Comparison of ENCODE assay signal across 1 mouse cellular context in the genomic region with DNA sequence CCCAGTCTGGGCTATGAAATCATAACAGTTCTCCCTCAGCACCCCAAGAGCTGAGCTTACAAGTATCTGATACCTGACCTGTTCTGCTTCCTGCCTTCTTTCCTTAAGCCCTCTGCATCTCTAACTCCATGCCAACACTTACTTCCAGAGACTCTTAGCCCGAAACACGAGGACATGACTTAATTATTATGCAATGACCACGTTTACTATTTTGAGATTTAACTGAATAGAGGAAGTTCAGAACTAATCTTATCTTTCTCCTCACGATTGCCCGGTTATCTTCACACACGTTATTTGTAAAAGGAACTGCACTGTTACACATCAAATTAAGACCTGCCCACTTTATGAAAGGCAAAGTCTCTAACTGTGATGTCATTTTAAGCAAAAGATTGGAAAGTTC.
TF ChIP-seq lines count a peak whose summit lies in the region.

No protein-coding gene starts in this region.

TF ChIP-seq in MEL, 35 proteins besides CTCF, POLR2A, EP300 and RAD21 (continued from another document):
- no peak for TF ChIP-seq SMC3 (IDR thresholded peaks at IDR 0.05; ENCODE audit: low read depth, low read length)
- peak; percentile 78 for TF ChIP-seq SIN3A (IDR thresholded peaks at IDR 0.05; ENCODE audit: low read length)
- peak; percentile 66; the same call in 1 of the 2 replicates for TF ChIP-seq MEF2A (IDR thresholded peaks at IDR 0.05; ENCODE audit: extremely low read depth, insufficient replicate concordance, low read depth, low read length, poor library complexity, severe bottlenecking)
- TF ChIP-seq HCFC1 (IDR thresholded peaks at IDR 0.05; ENCODE audit: low read depth, low read length) = no peak
- TF ChIP-seq GABPA (IDR thresholded peaks at IDR 0.05; ENCODE audit: low read depth, low read length) = no peak
- TF ChIP-seq USF1 (IDR thresholded peaks at IDR 0.05; ENCODE audit: low read depth, low read length) = no peak
- TF ChIP-seq USF2 (IDR thresholded peaks at IDR 0.05; ENCODE audit: borderline replicate concordance in 1 of 2, insufficient read depth in 1 of 2, low read depth in 1 of 2, low read length in 2 of 2) = no peak
- TF ChIP-seq MAFK (IDR thresholded peaks at IDR 0.05; ENCODE audit: borderline replicate concordance, low read depth, low read length) = peak; percentile 9; the same call in 1 of the 2 replicates
- TF ChIP-seq GATA1 (IDR thresholded peaks at IDR 0.05; ENCODE audit: low read depth, low read length) = peak; percentile 96
- TF ChIP-seq NELFE (IDR thresholded peaks at IDR 0.05; ENCODE audit: low read depth, low read length) = no peak
- TF ChIP-seq ZC3H11A (IDR thresholded peaks at IDR 0.05; ENCODE audit: low read depth, low read length) = no peak
- TF ChIP-seq MAX (IDR thresholded peaks at IDR 0.05; ENCODE audit: low read length) = no peak; the same call in 1 of the 2 replicates
- TF ChIP-seq MAZ (IDR thresholded peaks at IDR 0.05; ENCODE audit: low read depth, low read length) = no peak
- no peak for TF ChIP-seq TBP (IDR thresholded peaks at IDR 0.05; ENCODE audit: low read depth, low read length)
- TF ChIP-seq JUND (IDR thresholded peaks at IDR 0.05; ENCODE audit: low read depth, low read length) = no peak
- peak; percentile 62; the same call in 1 of the 2 replicates for TF ChIP-seq MYC (IDR thresholded peaks at IDR 0.05; ENCODE audit: low read depth, low read length)
- TF ChIP-seq TAL1 (IDR thresholded peaks at IDR 0.05; ENCODE audit: low read length) = no peak
- no peak for TF ChIP-seq ZNF384 (IDR thresholded peaks at IDR 0.05; ENCODE audit: low read depth, low read length)
- TF ChIP-seq ETS1 (IDR thresholded peaks at IDR 0.05; ENCODE audit: low read depth, low read length) = peak; percentile 93
- TF ChIP-seq ZMIZ1 (IDR thresholded peaks at IDR 0.05; ENCODE audit: low read depth, low read length) = no peak
- TF ChIP-seq MYB (IDR thresholded peaks at IDR 0.05; ENCODE audit: low read depth, low read length) = peak; percentile 41; the same call in 1 of the 2 replicates
- TF ChIP-seq POLR2AphosphoS2 (IDR thresholded peaks at IDR 0.05; ENCODE audit: low read length) = no peak
- peak; percentile 82 for TF ChIP-seq TCF12 (IDR thresholded peaks at IDR 0.05; ENCODE audit: low read depth, low read length)
- no peak for TF ChIP-seq CHD2 (IDR thresholded peaks at IDR 0.05; ENCODE audit: low read length)
- TF ChIP-seq POLR2AphosphoS5 (IDR thresholded peaks at IDR 0.05; ENCODE audit: borderline replicate concordance, low read depth, low read length) = no peak
